Mouse (Mus musculus) small intestine, adult 2 months (tissue): ENCODE measurements around the gene Foxc2.

Experiments
- CTCF ChIP-seq: fragments of 200-500 bp; IDR thresholded peaks from 2 replicates; pipeline ENCODE4 v1.5.1; 2012; ENCODE audit warnings: low read depth, mild to moderate bottlenecking, control low read depth, inconsistent platforms, low read length, moderate library complexity, mixed read lengths; ENCODE audit not compliant: insufficient replicate concordance, insufficient read length; ENCODE audit errors: extremely low read depth
- POLR2A ChIP-seq: fragments of 200-500 bp; IDR thresholded peaks from 2 replicates; pipeline ENCODE4 v1.6.1; 2012; ENCODE audit warnings: low read depth, mild to moderate bottlenecking, control low read depth, inconsistent platforms, low read length, moderate library complexity

GRCm38 (mm10) chr8:121123113-121123512 lies 7.1 kb downstream of the Foxc2 start:
- TF ChIP-seq CTCF = no peak
- TF ChIP-seq POLR2A = no peak
